9 mouse cellular contexts compared by ENCODE assay signal in genomic region chr8:121377680-121378079, GRCm38 (mm10).
DNase-seq lines count a peak whose midpoint lies in the region; ATAC-seq lines count a peak whose summit lies in the region.
"Had no signal": no experiment of that assay in that cellular context is flagged by ENCODE, and none has a peak within 500 bp of the region (broad histone marks: within the 10 kb centered on the region; RNA-seq: fewer than 3 reads in every experiment).

No protein-coding gene starts in this region.

- H3K4me2 ChIP-seq in forebrain, embryonic 12.5 days, result no peak overlapping the region
- H3K4me2 ChIP-seq in forebrain, embryonic 13.5 days, result no peak overlapping the region
- H3K4me2 ChIP-seq in neural tube, embryonic 15.5 days, result no peak overlapping the region

- no peaks in the 10 kb centered on the region for H3K9me3 ChIP-seq in forebrain, embryonic 12.5 days
- H3K9me3 ChIP-seq in forebrain, embryonic 13.5 days (replicated peaks), result no peaks in the 10 kb centered on the region
- no peaks in the 10 kb centered on the region for H3K9me3 ChIP-seq in neural tube, embryonic 15.5 days (replicated peaks)
- H3K9me3 ChIP-seq in limb, embryonic 10.5 days (replicated peaks), result no peaks in the 10 kb centered on the region

- ATAC-seq in forebrain, embryonic 12.5 days (ENCODE audit: low FRiP score), result no peak
- ATAC-seq in forebrain, embryonic 13.5 days, result no peak
- no peak for ATAC-seq in neural tube, embryonic 15.5 days (ENCODE audit: low FRiP score)
- ATAC-seq in erythroblast, adult 5-6 weeks (replicated peaks; ENCODE audit: low FRiP score, poor library complexity, severe bottlenecking), result no peak

- peak; percentile 62 for DNase-seq in neural tube, embryonic 10.5 days (ENCODE audit: extremely low spot score, low spot score)
- DNase-seq in limb, embryonic 10.5 days (ENCODE audit: low spot score), result peak; percentile 77
- DNase-seq in yolk sac, embryonic 10.5 days (ENCODE audit: low spot score), result peak; percentile 83
- DNase-seq in frontal cortex, postnatal 25 days (ENCODE audit: low spot score in 2 of 2), result no peak

- H3K27ac ChIP-seq in forebrain, embryonic 12.5 days, result 0 out of 2 replicates have a peak overlapping the region, but pooled peaks have one; percentile 59
- H3K27ac ChIP-seq in forebrain, embryonic 13.5 days, result no peak overlapping the region
- H3K27ac ChIP-seq in neural tube, embryonic 15.5 days (replicated peaks), result no peak overlapping the region
- H3K27ac ChIP-seq in limb, embryonic 10.5 days, result peak overlapping the region; percentile 83

- peaks cover 31% of the 10 kb centered on the region for H3K4me1 ChIP-seq in forebrain, embryonic 12.5 days
- peaks cover 21% of the 10 kb centered on the region for H3K4me1 ChIP-seq in forebrain, embryonic 13.5 days
- H3K4me1 ChIP-seq in neural tube, embryonic 15.5 days, result peaks cover 10% of the 10 kb centered on the region
- peaks cover 93% of the 10 kb centered on the region for H3K4me1 ChIP-seq in limb, embryonic 10.5 days

- H3K36me3 ChIP-seq in forebrain, embryonic 12.5 days (replicated peaks), result no peaks in the 10 kb centered on the region
- H3K36me3 ChIP-seq in forebrain, embryonic 13.5 days (ENCODE audit: poor library complexity, severe bottlenecking), result no peaks in the 10 kb centered on the region
- no peaks in the 10 kb centered on the region for H3K36me3 ChIP-seq in neural tube, embryonic 15.5 days
- no peaks in the 10 kb centered on the region for H3K36me3 ChIP-seq in limb, embryonic 10.5 days

- no peak overlapping the region for H3K9ac ChIP-seq in forebrain, embryonic 12.5 days
- H3K9ac ChIP-seq in forebrain, embryonic 13.5 days, result no peak overlapping the region
- no peak overlapping the region for H3K9ac ChIP-seq in neural tube, embryonic 15.5 days (replicated peaks)

- H3K4me3 ChIP-seq in forebrain, embryonic 12.5 days (replicated peaks), result no peak overlapping the region
- no peak overlapping the region for H3K4me3 ChIP-seq in forebrain, embryonic 13.5 days
- H3K4me3 ChIP-seq in neural tube, embryonic 15.5 days (replicated peaks), result no peak overlapping the region
- H3K4me3 ChIP-seq in limb, embryonic 10.5 days, result peak overlapping the region; percentile 23
- H3K4me3 ChIP-seq: erythroblast, embryonic 14.5 days had no signal

- H3K27me3 ChIP-seq in forebrain, embryonic 12.5 days, result peaks cover 51% of the 10 kb centered on the region
- peaks cover 26% of the 10 kb centered on the region; the same call in 1 of the 2 replicates for H3K27me3 ChIP-seq in forebrain, embryonic 13.5 days
- H3K27me3 ChIP-seq in neural tube, embryonic 15.5 days (replicated peaks), result peaks cover 15% of the 10 kb centered on the region
- peaks cover 36% of the 10 kb centered on the region for H3K27me3 ChIP-seq in limb, embryonic 10.5 days (ENCODE audit: low read depth, poor library complexity, severe bottlenecking)

- WGBS in forebrain, embryonic 12.5 days, result 9% methylated on average over 10 of the region's 10 CpGs
- 10% methylated on average over 10 of the region's 10 CpGs for WGBS in forebrain, embryonic 13.5 days
- WGBS in neural tube, embryonic 15.5 days, result 7% methylated on average over 10 of the region's 10 CpGs
- WGBS in limb, embryonic 10.5 days, result 2% methylated on average over 10 of the region's 10 CpGs

Comparison
In these comparisons a context has a peak if more than half of its experiments do, and no peak if none do; other contexts are left out.
1. H3K27ac ChIP-seq: peak in forebrain, embryonic 12.5 days (single experiment) and limb, embryonic 10.5 days (single experiment); none in forebrain, embryonic 13.5 days (single experiment) and neural tube, embryonic 15.5 days (single experiment).
2. DNase-seq: peak in neural tube, embryonic 10.5 days (single experiment), limb, embryonic 10.5 days (single experiment) and yolk sac, embryonic 10.5 days (single experiment); none in frontal cortex, postnatal 25 days (0 of 2).